Mouse (Mus musculus) forebrain, embryonic 11.5 days (tissue): ENCODE data around the gene Chd5. TPM values are rescaled to one million over a fixed set of nuclear protein-coding genes. Genes with fewer than 3 reads are reported as not detected.

Experiments used
- ATAC-seq: fragments of 200-750 bp; cut with Nextera tagmentation; replicated peaks from 2 replicates; pipeline ENCODE4 v1.8.0; 2017; ENCODE audit warnings: moderate TSS enrichment; ENCODE audit not compliant: low FRiP score
- DNase-seq: peaks from one replicate; pipeline ENCODE4 v3.0.0-alpha.2; 2017; ENCODE audit warnings: low spot score
- H3K27ac ChIP-seq: fragments of 300-500 bp; sonication (generic); 2 replicates; pipeline ENCODE4 v1.5.1; 2014; ENCODE audit warnings: low read depth, low read length
- H3K27me3 ChIP-seq: fragments of 300-500 bp; sonication (generic); 2 replicates; pipeline ENCODE4 v1.6.1; 2014; ENCODE audit warnings: mild to moderate bottlenecking, low read length, mixed read lengths; ENCODE audit not compliant: control insufficient read depth, insufficient read depth
- H3K36me3 ChIP-seq: fragments of 300-500 bp; sonication (generic); 2 replicates; pipeline ENCODE4 v1.6.1; 2014; ENCODE audit warnings: mild to moderate bottlenecking, low read length, moderate library complexity, mixed read lengths; ENCODE audit not compliant: control insufficient read depth, insufficient read depth
- H3K4me1 ChIP-seq: fragments of 300-500 bp; sonication (generic); replicated peaks from 2 replicates; pipeline ENCODE4 v1.6.1; 2014; ENCODE audit warnings: low read length, mixed read lengths; ENCODE audit not compliant: control insufficient read depth, insufficient read depth
- H3K4me2 ChIP-seq: fragments of 300-500 bp; sonication (generic); 2 replicates; pipeline ENCODE4 v1.6.1; 2014; ENCODE audit warnings: low read depth, mild to moderate bottlenecking, low read length, moderate library complexity, mixed read lengths; ENCODE audit not compliant: severe bottlenecking
- H3K4me3 ChIP-seq: fragments of 300-500 bp; sonication (generic); 2 replicates; pipeline ENCODE4 v1.5.1; 2014; ENCODE audit warnings: low read depth, low read length
- H3K9ac ChIP-seq: fragments of 300-500 bp; sonication (generic); 2 replicates; pipeline ENCODE4 v1.6.1; 2014; ENCODE audit warnings: low read length
- H3K9me3 ChIP-seq: fragments of 300-500 bp; sonication (generic); 2 replicates; pipeline ENCODE4 v1.6.1; 2016; ENCODE audit warnings: low read length, mixed read lengths; ENCODE audit not compliant: control insufficient read depth
- WGBS: fragments of 180-500 bp; shearing (Covaris S2); extraction: QIAGEN DNeasy Blood & Tissue Kit; methylation state at CpG from one replicate; pipeline ENCODE4 v1.1.7; 2014; 5-methylcytosine and 5-hydroxymethylcytosine counted together
- polyA plus RNA-seq: library from polyadenylated mRNA; unstranded; fragments of >200 nt; fragmentation: Nextera tagmentation; extraction: Ambion mirVana; gene quantifications from 2 replicates; pipeline ENCODE4 v1.2.1, GENCODE M21; 2014

Chd5 gene
- polyA plus RNA-seq, 1 experiment from 2014 or later = 1.5 TPM

DNA sequence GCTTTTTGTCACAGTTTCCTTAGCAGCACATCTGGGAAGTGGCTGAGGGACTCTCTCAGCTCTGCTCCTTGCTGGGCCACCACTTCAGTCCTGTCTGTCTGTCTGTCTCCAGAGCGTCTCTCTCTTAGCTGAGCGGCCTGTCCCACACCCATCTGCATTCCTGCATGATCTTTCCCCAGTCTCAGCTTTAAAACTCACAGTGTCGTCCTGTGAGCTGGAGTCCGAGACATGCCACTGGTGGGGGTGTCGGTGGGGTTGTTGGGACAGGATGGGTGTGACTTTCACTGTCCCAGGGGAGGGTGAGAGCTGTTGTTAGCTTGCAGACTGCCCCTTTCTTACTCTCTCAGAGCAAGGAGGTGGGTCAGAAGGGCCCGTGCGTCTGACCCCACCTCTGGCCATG is 17.2 kb downstream of the Chd5 start:
- Histone ChIP-seq H3K4me3 (no peak overlapping the region), H3K4me1 (peaks cover 7% of the 10 kb centered on the region; the same call in 1 of the 2 replicates), H3K36me3 (no peaks in the 10 kb centered on the region), H3K27ac (no peak overlapping the region), H3K9ac (no peak overlapping the region), H3K4me2 (no peak overlapping the region), H3K27me3 (peaks cover 2% of the 10 kb centered on the region; the same call in 1 of the 2 replicates), H3K9me3 (no peaks in the 10 kb centered on the region)
- DNase-seq (no peak), ATAC-seq (no peak)
- WGBS = 77% methylated on average over 7 of the region's 7 CpGs

- Histone ChIP-seq H3K9me3 (no peaks in the 10 kb centered on the region), H3K36me3 (no peaks in the 10 kb centered on the region), H3K4me2 (no peak overlapping the region), H3K4me1 (peaks cover 5% of the 10 kb centered on the region; the same call in 1 of the 2 replicates), H3K4me3 (no peak overlapping the region), H3K27me3 (peaks cover 2% of the 10 kb centered on the region; the same call in 1 of the 2 replicates), H3K9ac (no peak overlapping the region), H3K27ac (no peak overlapping the region)
- WGBS = 14% methylated on average over 10 of the region's 11 CpGs
- DNase-seq = no peak
- no peak for ATAC-seq
These were observed 21.2 kb downstream of the Chd5 start for GRCm38 (mm10) chr4:152359700-152360099.

- H3K36me3 ChIP-seq = no peaks in the 10 kb centered on the region
- ATAC-seq (peak; percentile 79), DNase-seq (peak; percentile 90)
- peaks cover 2% of the 10 kb centered on the region; the same call in 1 of the 2 replicates for H3K27me3 ChIP-seq
- peak overlapping the region; percentile 24 for H3K4me3 ChIP-seq
- no peak overlapping the region for H3K27ac ChIP-seq
- peak overlapping the region; percentile 52 for H3K4me2 ChIP-seq
- H3K4me1 ChIP-seq = peaks cover 10% of the 10 kb centered on the region; the same call in 1 of the 2 replicates
- no peaks in the 10 kb centered on the region for H3K9me3 ChIP-seq
- WGBS = under 1% methylated on average over 24 of the region's 24 CpGs
- peak overlapping the region; percentile 29; the same call in 1 of the 2 replicates for H3K9ac ChIP-seq
These were observed 22.4 kb downstream of the Chd5 start for GRCm38 (mm10) chr4:152360855-152361254.

DNA sequence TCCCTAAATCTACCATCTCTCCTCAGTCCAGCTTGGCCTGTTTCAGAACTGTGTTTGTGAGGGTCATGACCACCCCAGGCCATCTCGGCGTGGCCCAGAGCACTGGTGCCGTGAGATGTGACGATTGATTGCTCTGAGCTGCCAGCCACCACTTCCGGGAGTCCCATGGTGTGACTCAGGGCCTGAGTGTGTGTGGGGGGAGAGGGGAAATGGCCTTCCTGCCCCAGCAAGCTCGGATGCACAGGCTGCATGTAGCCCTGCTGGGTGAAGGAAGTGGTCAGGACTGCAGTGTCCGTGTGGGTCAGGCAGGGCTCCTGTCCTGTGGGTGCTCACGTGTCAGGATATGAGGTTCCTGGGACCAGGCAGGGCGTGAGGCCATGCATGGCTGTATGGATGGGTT is 23.7 kb downstream of the Chd5 start:
- Histone ChIP-seq H3K9ac (no peak overlapping the region), H3K4me3 (no peak overlapping the region), H3K4me2 (no peak overlapping the region), H3K36me3 (no peaks in the 10 kb centered on the region), H3K9me3 (no peaks in the 10 kb centered on the region), H3K4me1 (peaks cover 10% of the 10 kb centered on the region; the same call in 1 of the 2 replicates), H3K27me3 (peaks cover 2% of the 10 kb centered on the region; the same call in 1 of the 2 replicates), H3K27ac (no peak overlapping the region)
- WGBS = 78% methylated on average over 9 of the region's 9 CpGs
- ATAC-seq = no peak
- DNase-seq = no peak

DNA sequence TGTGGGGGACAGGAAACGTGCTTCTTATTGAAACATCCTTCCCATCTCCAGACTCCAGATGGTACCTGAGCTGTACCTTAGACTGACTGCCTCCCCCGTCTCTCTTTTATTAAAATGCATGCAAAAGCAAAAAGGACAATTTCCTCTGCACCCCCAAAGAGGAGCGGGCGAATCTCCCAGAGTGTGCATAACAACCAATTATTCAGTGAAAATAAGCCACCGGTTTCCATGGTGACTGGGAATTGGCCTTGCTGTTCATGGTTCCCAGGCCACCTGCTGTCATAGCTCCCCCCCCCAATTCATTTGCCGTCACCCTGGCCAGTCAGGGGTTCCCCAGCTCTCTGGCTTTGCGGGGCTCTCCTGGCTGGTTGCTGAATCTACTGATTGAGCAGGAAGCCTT is 26.8 kb downstream of the Chd5 start:
- Histone ChIP-seq H3K9me3 (no peaks in the 10 kb centered on the region), H3K4me1 (peaks cover 10% of the 10 kb centered on the region; the same call in 1 of the 2 replicates), H3K4me3 (no peak overlapping the region), H3K27ac (no peak overlapping the region), H3K4me2 (no peak overlapping the region), H3K9ac (no peak overlapping the region), H3K36me3 (no peaks in the 10 kb centered on the region), H3K27me3 (no peaks in the 10 kb centered on the region; the same call in 1 of the 2 replicates)
- WGBS = 50% methylated on average over 7 of the region's 7 CpGs
- no peak for ATAC-seq
- DNase-seq = no peak

DNA sequence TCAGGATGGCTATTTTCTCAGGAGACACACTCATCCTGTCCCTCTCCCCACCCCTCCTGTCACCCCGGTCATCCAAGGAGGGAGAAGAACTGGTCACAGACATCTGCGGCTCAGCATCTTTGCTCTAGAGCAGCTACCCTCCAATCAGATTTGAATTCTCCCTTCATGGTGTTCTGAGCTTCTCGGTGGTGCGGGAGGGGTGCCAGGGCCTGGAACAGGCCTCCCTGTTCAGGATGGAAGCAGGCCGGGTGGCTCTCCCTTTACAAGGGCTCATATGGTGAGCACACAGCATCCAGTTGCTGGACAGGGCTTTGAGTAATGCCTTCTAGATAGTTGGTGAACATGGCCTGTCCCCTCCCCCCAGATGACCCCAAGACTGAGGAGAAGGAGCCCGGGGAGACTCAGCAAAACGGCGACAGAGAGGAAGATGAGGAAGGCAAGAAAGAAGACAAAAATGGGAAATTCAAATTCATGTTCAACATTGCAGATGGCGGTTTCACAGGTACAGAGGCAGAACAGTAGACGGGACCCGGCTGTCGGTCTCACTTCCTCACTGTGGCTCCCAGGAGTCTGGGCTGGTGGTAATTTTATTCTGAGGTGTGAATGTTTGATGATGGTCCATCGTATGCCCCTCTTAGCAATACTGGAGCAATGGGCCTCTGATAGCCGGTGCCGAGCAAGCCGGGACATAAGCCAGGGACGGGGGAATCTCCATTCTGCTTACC is 44.2 kb downstream of the Chd5 start:
- Histone ChIP-seq H3K4me1 (no peaks in the 10 kb centered on the region), H3K9ac (no peak overlapping the region), H3K9me3 (no peaks in the 10 kb centered on the region), H3K27ac (no peak overlapping the region), H3K4me3 (no peak overlapping the region), H3K36me3 (no peaks in the 10 kb centered on the region), H3K4me2 (no peak overlapping the region), H3K27me3 (no peaks in the 10 kb centered on the region)
- no peak for DNase-seq
- 84% methylated on average over 17 of the region's 17 CpGs for WGBS
- no peak for ATAC-seq

DNA sequence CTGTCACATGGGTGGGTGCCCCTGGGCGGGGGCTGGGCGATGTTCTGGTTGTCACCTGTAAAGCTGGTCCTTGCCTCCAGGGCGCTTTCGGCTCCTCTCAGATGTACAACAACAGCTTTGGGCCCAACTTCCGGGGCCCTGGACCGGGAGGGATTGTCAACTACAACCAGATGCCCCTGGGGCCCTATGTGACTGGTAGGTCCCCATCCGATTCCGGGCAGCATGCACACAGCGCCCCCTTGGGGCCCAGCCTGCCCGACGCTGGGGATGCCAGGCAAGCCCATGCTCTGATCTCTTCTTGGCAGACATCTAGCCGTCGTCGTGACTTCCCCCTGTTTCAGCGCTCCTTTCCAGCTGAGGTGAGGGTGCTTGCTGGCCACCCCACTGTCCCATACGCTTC is 47.2 kb downstream of the Chd5 start:
- no peaks in the 10 kb centered on the region for H3K9me3 ChIP-seq
- 58% methylated on average over 16 of the region's 16 CpGs for WGBS
- H3K27me3 ChIP-seq = no peaks in the 10 kb centered on the region
- H3K4me1 ChIP-seq = no peaks in the 10 kb centered on the region
- no peaks in the 10 kb centered on the region for H3K36me3 ChIP-seq
- no peak overlapping the region for H3K4me3 ChIP-seq
- DNase-seq (peak; percentile 61), ATAC-seq (no peak)
- H3K4me2 ChIP-seq = no peak overlapping the region
- no peak overlapping the region for H3K27ac ChIP-seq
- no peak overlapping the region for H3K9ac ChIP-seq

- no peak overlapping the region for H3K9ac ChIP-seq
- ATAC-seq (no peak), DNase-seq (no peak)
- no peak overlapping the region for H3K4me3 ChIP-seq
- no peaks in the 10 kb centered on the region for H3K9me3 ChIP-seq
- WGBS = 91% methylated on average over 5 of the region's 5 CpGs
- H3K4me1 ChIP-seq = no peaks in the 10 kb centered on the region
- no peak overlapping the region for H3K27ac ChIP-seq
- H3K27me3 ChIP-seq = no peaks in the 10 kb centered on the region
- H3K4me2 ChIP-seq = no peak overlapping the region
- no peaks in the 10 kb centered on the region for H3K36me3 ChIP-seq
These were observed 53.7 kb downstream of the Chd5 start for GRCm38 (mm10) chr4:152392192-152392591.

GRCm38 (mm10) chr4:152392627-152393026 is 54.2 kb downstream of the Chd5 start:
- 89% methylated on average over 17 of the region's 17 CpGs for WGBS

More at GRCm38 (mm10) chr4:152392627-152393026, 54.2 kb downstream of the Chd5 start:
- H3K27me3 ChIP-seq = no peaks in the 10 kb centered on the region
- DNase-seq (no peak), ATAC-seq (no peak)
- H3K4me3 ChIP-seq = no peak overlapping the region
- H3K27ac ChIP-seq = no peak overlapping the region
- no peak overlapping the region for H3K9ac ChIP-seq
- H3K4me2 ChIP-seq = no peak overlapping the region
- no peaks in the 10 kb centered on the region for H3K36me3 ChIP-seq
- no peaks in the 10 kb centered on the region for H3K9me3 ChIP-seq
- no peaks in the 10 kb centered on the region for H3K4me1 ChIP-seq
